Mouse (Mus musculus) heart, embryonic 16.5 days (tissue): ENCODE measurements around the gene Cc2d2b. TPM values are rescaled to one million over a fixed set of nuclear protein-coding genes. Genes with fewer than 3 reads are reported as not detected.
A peak's percentile ranks its signal among the peaks of the same experiment; 100 is the strongest.

ENCODE experiments used
- ATAC-seq: fragments of 200-750 bp; cut with Nextera tagmentation; replicated peaks from 2 replicates; pipeline ENCODE4 v1.8.0; 2017; ENCODE audit warnings: moderate number of reproducible peaks; ENCODE audit not compliant: insufficient read depth, low FRiP score; ENCODE audit errors: extremely low read depth
- H3K27ac ChIP-seq: fragments of 300-500 bp; sonication (generic); 2 replicates; pipeline ENCODE4 v1.5.1; 2014; ENCODE audit warnings: mild to moderate bottlenecking, low read length, control low read depth, moderate library complexity
- H3K27me3 ChIP-seq: fragments of 300-500 bp; sonication (generic); 2 replicates; pipeline ENCODE4 v1.6.1; 2014; ENCODE audit warnings: low read length, mixed read lengths; ENCODE audit not compliant: control insufficient read depth, insufficient read depth
- H3K36me3 ChIP-seq: fragments of 300-500 bp; sonication (generic); 2 replicates; pipeline ENCODE4 v1.6.1; 2014; ENCODE audit not compliant: control insufficient read depth, insufficient read depth
- H3K4me1 ChIP-seq: fragments of 300-500 bp; sonication (generic); 2 replicates; pipeline ENCODE4 v1.6.1; 2014; ENCODE audit warnings: low read length, mixed read lengths; ENCODE audit not compliant: control insufficient read depth, insufficient read depth
- H3K4me2 ChIP-seq: fragments of 300-500 bp; sonication (generic); 2 replicates; pipeline ENCODE4 v1.6.1; 2014; ENCODE audit warnings: low read depth, mild to moderate bottlenecking, control low read depth, low read length
- H3K4me3 ChIP-seq: fragments of 300-500 bp; sonication (generic); 2 replicates; pipeline ENCODE4 v1.5.1; 2014; ENCODE audit warnings: mild to moderate bottlenecking, control low read depth, low read length
- H3K9ac ChIP-seq: fragments of 300-500 bp; sonication (generic); 2 replicates; pipeline ENCODE4 v1.6.1; 2014; ENCODE audit warnings: low read length, control low read depth
- H3K9me3 ChIP-seq: fragments of 300-500 bp; sonication (generic); replicated peaks from 2 replicates; pipeline ENCODE4 v1.6.1; 2016; ENCODE audit warnings: low read length; ENCODE audit not compliant: control insufficient read depth
- WGBS: fragments of 180-500 bp; shearing (Covaris S2); extraction: QIAGEN DNeasy Blood & Tissue Kit; methylation state at CpG from one replicate; pipeline ENCODE4 v1.1.7; 2014; 5-methylcytosine and 5-hydroxymethylcytosine counted together
- polyA plus RNA-seq: library from polyadenylated mRNA; unstranded; fragments of >200 nt; fragmentation: Nextera tagmentation; extraction: Ambion mirVana; gene quantifications from 2 replicates; pipeline ENCODE4 v1.2.1, GENCODE M21; 2015

The Cc2d2b gene
- polyA plus RNA-seq, 1 experiment from 2014 or later: not detected

DNA sequence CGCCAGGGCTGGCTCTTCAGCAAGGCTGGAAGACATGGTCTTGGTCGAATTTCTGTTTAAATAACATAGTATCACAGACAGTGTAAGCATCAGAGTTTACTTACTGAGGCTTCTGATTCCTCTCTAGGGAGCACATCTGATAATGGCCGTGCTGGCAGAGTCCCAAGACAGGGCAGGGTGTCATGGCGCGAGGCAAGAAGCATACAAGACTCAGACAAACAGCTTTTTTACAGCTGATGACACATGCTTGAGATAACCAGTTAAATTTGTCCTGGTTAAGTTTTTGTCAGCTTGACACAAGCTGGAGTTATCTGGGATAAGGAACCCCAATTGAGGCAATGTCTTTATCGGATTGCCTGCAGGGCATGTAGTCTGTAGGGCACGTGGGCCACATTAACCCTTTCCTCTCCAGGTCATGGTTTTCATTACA lies 20.8 kb downstream of the Cc2d2b start:
- H3K27me3 ChIP-seq: peaks cover 4% of the 10 kb centered on the region
- no peak overlapping the region; the same call in 1 of the 2 replicates for H3K4me2 ChIP-seq
- H3K9me3 ChIP-seq: no peaks in the 10 kb centered on the region
- no peak overlapping the region for H3K9ac ChIP-seq
- no peaks in the 10 kb centered on the region for H3K36me3 ChIP-seq
- no peak overlapping the region for H3K27ac ChIP-seq
- WGBS: 12% methylated on average over 7 of the region's 7 CpGs
- peaks cover 9% of the 10 kb centered on the region for H3K4me1 ChIP-seq
- no peak overlapping the region for H3K4me3 ChIP-seq
- 0 out of 2 replicates have a peak, but pooled peaks have one; percentile 28 for ATAC-seq

DNA sequence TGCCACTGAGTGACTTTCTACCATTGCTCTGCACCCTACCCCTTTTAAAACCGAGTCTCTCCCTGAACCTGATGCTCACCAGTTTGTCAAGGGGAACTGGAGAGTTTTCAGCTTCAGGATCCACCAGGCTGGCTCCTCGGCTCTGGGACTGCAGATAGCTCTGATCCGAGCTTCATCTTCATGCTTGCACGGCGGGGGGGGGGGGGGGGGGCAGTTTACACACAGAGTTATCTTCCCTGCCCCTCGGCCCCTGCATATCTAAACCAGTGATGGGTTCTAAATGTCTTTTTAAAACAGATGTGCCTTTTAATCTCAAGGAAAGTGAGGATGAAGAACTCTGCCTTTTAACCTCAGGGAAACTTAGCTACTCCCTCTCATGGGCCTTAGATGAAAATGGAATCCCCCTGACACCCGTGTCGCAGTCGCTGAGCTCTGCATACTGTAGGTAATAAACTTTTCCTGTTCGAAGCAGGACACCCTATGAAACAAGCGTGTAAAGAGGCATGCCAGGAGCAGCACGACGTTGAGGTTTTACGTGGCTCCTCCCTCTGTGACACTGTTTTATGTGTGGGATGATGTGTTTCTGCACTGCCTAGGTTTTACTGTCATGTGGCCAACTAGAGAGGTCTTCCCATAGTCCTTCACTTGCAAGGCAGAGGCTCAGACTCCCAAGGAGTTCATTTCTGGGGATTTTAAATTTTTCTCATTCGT lies 39.6 kb downstream of the Cc2d2b start:
- 55% methylated on average over 15 of the region's 15 CpGs for WGBS

GRCm38 (mm10) chr19:40788715-40789084 lies 40.1 kb downstream of the Cc2d2b start:
- no peak overlapping the region for H3K4me3 ChIP-seq
- H3K9me3 ChIP-seq: no peaks in the 10 kb centered on the region
- H3K27ac ChIP-seq: no peak overlapping the region
- no peaks in the 10 kb centered on the region for H3K36me3 ChIP-seq
- H3K4me2 ChIP-seq: no peak overlapping the region
- H3K4me1 ChIP-seq: no peaks in the 10 kb centered on the region
- no peak overlapping the region for H3K9ac ChIP-seq
- ATAC-seq: no peak
- WGBS: 58% methylated on average over 2 of the region's 2 CpGs
- peaks cover 6% of the 10 kb centered on the region for H3K27me3 ChIP-seq

More for the DNA sequence above, 39.6 kb downstream of the Cc2d2b start:
- Histone ChIP-seq H3K9ac (no peak overlapping the region), H3K4me1 (no peaks in the 10 kb centered on the region), H3K27ac (no peak overlapping the region), H3K9me3 (no peaks in the 10 kb centered on the region), H3K4me3 (no peak overlapping the region), H3K27me3 (peaks cover 2% of the 10 kb centered on the region), H3K4me2 (no peak overlapping the region), H3K36me3 (no peaks in the 10 kb centered on the region)
- ATAC-seq: no peak

- H3K4me3 ChIP-seq: no peak overlapping the region
- no peak overlapping the region for H3K9ac ChIP-seq
- no peaks in the 10 kb centered on the region for H3K36me3 ChIP-seq
- no peak overlapping the region for H3K4me2 ChIP-seq
- H3K4me1 ChIP-seq: no peaks in the 10 kb centered on the region
- ATAC-seq: no peak
- H3K27me3 ChIP-seq: no peaks in the 10 kb centered on the region
- WGBS: 47% methylated on average over 7 of the region's 7 CpGs
- no peaks in the 10 kb centered on the region for H3K9me3 ChIP-seq
- no peak overlapping the region for H3K27ac ChIP-seq
These were observed 56.7 kb downstream of the Cc2d2b start for GRCm38 (mm10) chr19:40805176-40805737.

DNA sequence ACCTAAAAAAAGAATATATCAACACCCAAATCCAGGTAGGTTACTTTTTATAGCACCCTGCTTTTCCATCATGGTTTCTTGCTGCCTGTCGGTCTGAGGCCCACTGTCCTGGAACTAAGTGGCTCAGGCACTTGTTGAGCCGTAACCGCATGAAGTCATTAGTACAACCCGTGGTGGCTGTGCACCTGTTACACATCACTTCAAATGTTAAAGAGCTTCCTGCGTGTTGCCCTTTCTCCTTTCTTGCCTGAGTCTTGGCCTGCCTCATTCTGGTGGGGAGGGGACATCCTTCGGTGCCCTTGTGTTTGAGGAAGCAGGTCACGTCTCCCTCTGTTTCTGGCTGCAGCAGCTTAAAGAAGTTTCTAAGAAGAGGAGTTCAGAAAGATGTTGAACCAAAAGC lies 61.3 kb downstream of the Cc2d2b start:
- no peak overlapping the region for H3K4me2 ChIP-seq
- H3K4me1 ChIP-seq: peaks cover 7% of the 10 kb centered on the region
- no peak overlapping the region for H3K4me3 ChIP-seq
- H3K36me3 ChIP-seq: no peaks in the 10 kb centered on the region
- no peaks in the 10 kb centered on the region for H3K27me3 ChIP-seq
- no peak overlapping the region for H3K9ac ChIP-seq
- no peaks in the 10 kb centered on the region for H3K9me3 ChIP-seq
- ATAC-seq: no peak
- no peak overlapping the region for H3K27ac ChIP-seq
- 68% methylated on average over 7 of the region's 7 CpGs for WGBS

- no peak for ATAC-seq
- Histone ChIP-seq H3K27me3 (no peaks in the 10 kb centered on the region), H3K4me3 (no peak overlapping the region), H3K4me1 (peaks cover 7% of the 10 kb centered on the region), H3K4me2 (no peak overlapping the region), H3K9me3 (no peaks in the 10 kb centered on the region), H3K9ac (no peak overlapping the region), H3K27ac (no peak overlapping the region), H3K36me3 (no peaks in the 10 kb centered on the region)
- 52% methylated on average over 4 of the region's 4 CpGs for WGBS
These were observed 63.3 kb downstream of the Cc2d2b start for GRCm38 (mm10) chr19:40811840-40812239.

GRCm38 (mm10) chr19:40812778-40813177 lies 64.2 kb downstream of the Cc2d2b start:
- no peak for ATAC-seq
- Histone ChIP-seq H3K27ac (no peak overlapping the region), H3K36me3 (no peaks in the 10 kb centered on the region), H3K9me3 (no peaks in the 10 kb centered on the region), H3K4me2 (peak overlapping the region; percentile 50; the same call in 1 of the 2 replicates), H3K27me3 (no peaks in the 10 kb centered on the region), H3K4me3 (no peak overlapping the region), H3K4me1 (peaks cover 7% of the 10 kb centered on the region), H3K9ac (no peak overlapping the region)
- WGBS: 27% methylated on average over 3 of the region's 3 CpGs

GRCm38 (mm10) chr19:40813385-40813784 lies 64.8 kb downstream of the Cc2d2b start:
- Histone ChIP-seq H3K9me3 (no peaks in the 10 kb centered on the region), H3K4me1 (peaks cover 7% of the 10 kb centered on the region), H3K4me2 (peak overlapping the region; percentile 50), H3K9ac (no peak overlapping the region), H3K36me3 (no peaks in the 10 kb centered on the region), H3K27ac (no peak overlapping the region), H3K27me3 (no peaks in the 10 kb centered on the region), H3K4me3 (no peak overlapping the region)
- no peak for ATAC-seq
- 39% methylated on average over 14 of the region's 14 CpGs for WGBS

GRCm38 (mm10) chr19:40815645-40816183 lies 67.2 kb downstream of the Cc2d2b start:
- Histone ChIP-seq H3K4me2 (no peak overlapping the region), H3K4me1 (peaks cover 7% of the 10 kb centered on the region), H3K27me3 (no peaks in the 10 kb centered on the region), H3K9me3 (no peaks in the 10 kb centered on the region), H3K36me3 (no peaks in the 10 kb centered on the region), H3K9ac (no peak overlapping the region), H3K4me3 (no peak overlapping the region), H3K27ac (no peak overlapping the region)
- 62% methylated on average over 7 of the region's 7 CpGs for WGBS
- ATAC-seq: no peak
